Mouse (Mus musculus): ENCODE measurements around the gene Poc1b. TPM values are rescaled to one million over a fixed set of nuclear protein-coding genes. Genes with fewer than 3 reads are reported as not detected.

The Poc1b gene
- polyA plus RNA-seq, 1 experiment from 2014 or later, result 6.7 TPM

- no peak for ATAC-seq (ENCODE audit: low FRiP score, low TSS enrichment)
- Histone ChIP-seq H3K27me3 (ENCODE audit: control insufficient read depth, insufficient read depth, low read length) (no peaks in the 10 kb centered on the region), H3K27ac (replicated peaks) (no peak overlapping the region), H3K4me2 (replicated peaks; ENCODE audit: low read depth) (no peak overlapping the region), H3K4me1 (replicated peaks; ENCODE audit: control insufficient read depth, insufficient read depth) (no peaks in the 10 kb centered on the region), H3K36me3 (ENCODE audit: control insufficient read depth, insufficient read depth, low read length) (no peaks in the 10 kb centered on the region), H3K4me3 (ENCODE audit: low read depth, low read length) (no peak overlapping the region), H3K9ac (ENCODE audit: low read length) (no peak overlapping the region), H3K9me3 (ENCODE audit: control insufficient read depth, low read length) (no peaks in the 10 kb centered on the region)
- DNase-seq (ENCODE audit: low spot score), result no peak
- TF ChIP-seq CTCF (IDR thresholded peaks at IDR 0.05; ENCODE audit: low read depth) (no peak), EP300 (optimal IDR thresholded peaks at IDR 0.05) (no peak)
- 84% methylated on average over 4 of the region's 4 CpGs for WGBS
Measured at GRCm38 (mm10) chr10:99179566-99179965, 72.7 kb downstream of the Poc1b start.

DNA sequence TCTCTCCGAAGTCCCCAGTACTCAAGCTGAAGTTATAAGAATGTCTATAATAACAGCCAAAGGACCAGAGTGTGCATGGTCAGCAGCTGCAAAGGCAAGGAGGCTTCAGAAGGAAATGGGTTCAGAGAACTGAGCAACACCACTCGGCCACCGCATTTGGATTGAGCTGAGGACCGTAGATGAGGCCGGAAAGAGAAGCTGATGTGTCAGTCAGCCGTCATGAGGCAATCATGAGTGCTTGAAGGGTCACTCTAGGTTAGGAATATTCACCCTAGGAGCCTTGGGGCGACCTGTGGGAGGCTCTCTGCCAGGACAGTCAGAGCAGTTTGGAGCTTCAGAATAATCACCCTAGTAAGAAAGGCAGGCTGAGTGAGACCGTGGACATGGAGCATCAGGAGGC, 74.7 kb downstream of the Poc1b start:
- Histone ChIP-seq H3K4me3 (ENCODE audit: low read depth, low read length) (no peak overlapping the region), H3K27ac (replicated peaks) (no peak overlapping the region), H3K9ac (ENCODE audit: low read length) (no peak overlapping the region), H3K27me3 (ENCODE audit: control insufficient read depth, insufficient read depth, low read length) (no peaks in the 10 kb centered on the region), H3K9me3 (ENCODE audit: control insufficient read depth, low read length) (no peaks in the 10 kb centered on the region), H3K4me1 (replicated peaks; ENCODE audit: control insufficient read depth, insufficient read depth) (no peaks in the 10 kb centered on the region), H3K36me3 (ENCODE audit: control insufficient read depth, insufficient read depth, low read length) (no peaks in the 10 kb centered on the region), H3K4me2 (replicated peaks; ENCODE audit: low read depth) (no peak overlapping the region)
- WGBS, result 90% methylated on average over 8 of the region's 8 CpGs
- DNase-seq (ENCODE audit: low spot score), result no peak
- no peak for ATAC-seq (ENCODE audit: low FRiP score, low TSS enrichment)
- no peak for TF ChIP-seq CTCF (IDR thresholded peaks at IDR 0.05; ENCODE audit: low read depth)
- no peak for TF ChIP-seq EP300 (optimal IDR thresholded peaks at IDR 0.05)

- H3K4me3 ChIP-seq (ENCODE audit: low read depth, low read length), result no peak overlapping the region
- no peak overlapping the region for H3K4me2 ChIP-seq (replicated peaks; ENCODE audit: low read depth)
- no peak overlapping the region for H3K27ac ChIP-seq (replicated peaks)
- H3K27me3 ChIP-seq (ENCODE audit: control insufficient read depth, insufficient read depth, low read length), result no peaks in the 10 kb centered on the region
- 73% methylated on average over 5 of the region's 5 CpGs for WGBS
- H3K36me3 ChIP-seq (ENCODE audit: control insufficient read depth, insufficient read depth, low read length), result no peaks in the 10 kb centered on the region
- no peak overlapping the region for H3K9ac ChIP-seq (ENCODE audit: low read length)
- H3K4me1 ChIP-seq (replicated peaks; ENCODE audit: control insufficient read depth, insufficient read depth), result no peaks in the 10 kb centered on the region
- no peaks in the 10 kb centered on the region for H3K9me3 ChIP-seq (ENCODE audit: control insufficient read depth, low read length)
- DNase-seq (ENCODE audit: low spot score), result no peak
- no peak for TF ChIP-seq CTCF (IDR thresholded peaks at IDR 0.05; ENCODE audit: low read depth)
- no peak for TF ChIP-seq EP300 (optimal IDR thresholded peaks at IDR 0.05)
- no peak for ATAC-seq (ENCODE audit: low FRiP score, low TSS enrichment)
Measured at GRCm38 (mm10) chr10:99182107-99182506, 75.3 kb downstream of the Poc1b start.

GRCm38 (mm10) chr10:99188175-99188574, 81.3 kb downstream of the Poc1b start:
- ATAC-seq (ENCODE audit: low FRiP score, low TSS enrichment) (no peak), DNase-seq (ENCODE audit: low spot score) (no peak)
- Histone ChIP-seq H3K9ac (ENCODE audit: low read length) (no peak overlapping the region), H3K4me2 (replicated peaks; ENCODE audit: low read depth) (no peak overlapping the region), H3K4me1 (replicated peaks; ENCODE audit: control insufficient read depth, insufficient read depth) (no peaks in the 10 kb centered on the region), H3K9me3 (ENCODE audit: control insufficient read depth, low read length) (no peaks in the 10 kb centered on the region), H3K36me3 (ENCODE audit: control insufficient read depth, insufficient read depth, low read length) (no peaks in the 10 kb centered on the region), H3K4me3 (ENCODE audit: low read depth, low read length) (no peak overlapping the region), H3K27ac (replicated peaks) (no peak overlapping the region), H3K27me3 (ENCODE audit: control insufficient read depth, insufficient read depth, low read length) (no peaks in the 10 kb centered on the region)
- TF ChIP-seq EP300 (optimal IDR thresholded peaks at IDR 0.05), result no peak
- TF ChIP-seq CTCF (IDR thresholded peaks at IDR 0.05; ENCODE audit: low read depth), result no peak
- WGBS, result 94% methylated on average over 1 of the region's 1 CpGs

DNA sequence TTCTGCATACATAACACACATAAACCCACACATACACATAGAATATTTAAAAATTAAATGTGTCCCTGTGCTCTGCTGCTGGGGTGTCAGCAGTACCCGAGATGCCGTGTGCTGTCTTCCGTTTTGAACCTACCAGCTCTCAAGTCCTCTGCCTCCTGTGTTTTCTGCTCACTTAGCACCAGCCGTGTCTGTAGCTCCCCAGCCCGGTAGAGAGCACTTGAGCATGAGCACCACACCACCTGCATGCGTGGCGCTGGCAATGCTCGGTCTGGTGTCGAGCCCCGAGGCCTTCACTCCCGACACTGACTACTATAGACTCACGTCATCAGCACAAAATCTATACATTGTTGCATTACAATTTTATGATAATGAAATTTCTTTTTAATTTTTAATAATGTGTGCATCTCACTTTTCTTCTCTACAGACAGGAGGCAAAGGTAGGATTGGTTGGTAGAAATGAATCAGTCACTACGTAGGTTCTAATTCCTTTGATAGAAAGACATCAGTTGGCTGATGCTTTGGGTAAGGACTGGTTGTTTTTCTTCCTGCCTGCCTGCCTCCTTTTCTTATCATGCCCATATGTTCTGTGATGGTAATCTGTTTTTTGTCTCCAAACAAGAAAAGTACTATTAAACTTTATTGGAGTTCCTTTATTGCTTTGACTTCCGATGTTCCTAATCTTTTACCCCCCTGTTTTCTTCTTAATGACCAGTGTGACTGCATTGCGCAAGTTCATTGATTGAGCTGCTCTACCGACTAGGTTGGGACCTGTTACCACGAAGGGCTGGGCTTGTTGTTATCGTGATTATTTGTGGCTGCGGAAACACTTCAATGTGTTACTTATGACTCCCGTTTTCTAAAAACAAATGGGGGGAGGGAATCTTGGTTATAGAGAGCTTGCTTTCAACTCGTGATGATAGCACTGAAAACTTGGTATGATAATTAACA, 82.1 kb downstream of the Poc1b start:
- DNase-seq (ENCODE audit: low spot score), result no peak
- H3K27ac ChIP-seq (replicated peaks), result no peak overlapping the region
- H3K9me3 ChIP-seq (ENCODE audit: control insufficient read depth, low read length), result no peaks in the 10 kb centered on the region
- 87% methylated on average over 21 of the region's 21 CpGs for WGBS
- no peak for TF ChIP-seq EP300 (optimal IDR thresholded peaks at IDR 0.05)
- TF ChIP-seq CTCF (IDR thresholded peaks at IDR 0.05; ENCODE audit: low read depth), result no peak
- no peaks in the 10 kb centered on the region for H3K36me3 ChIP-seq (ENCODE audit: control insufficient read depth, insufficient read depth, low read length)
- no peaks in the 10 kb centered on the region for H3K27me3 ChIP-seq (ENCODE audit: control insufficient read depth, insufficient read depth, low read length)
- H3K4me3 ChIP-seq (ENCODE audit: low read depth, low read length), result no peak overlapping the region
- H3K4me1 ChIP-seq (replicated peaks; ENCODE audit: control insufficient read depth, insufficient read depth), result no peaks in the 10 kb centered on the region
- H3K9ac ChIP-seq (ENCODE audit: low read length), result no peak overlapping the region
- no peak for ATAC-seq (ENCODE audit: low FRiP score, low TSS enrichment)
- no peak overlapping the region for H3K4me2 ChIP-seq (replicated peaks; ENCODE audit: low read depth)

- ATAC-seq (ENCODE audit: low FRiP score, low TSS enrichment), result peak; percentile 42; the same call in 1 of the 2 replicates
- H3K4me3 ChIP-seq (ENCODE audit: low read depth, low read length), result no peak overlapping the region
- no peaks in the 10 kb centered on the region for H3K36me3 ChIP-seq (ENCODE audit: control insufficient read depth, insufficient read depth, low read length)
- no peaks in the 10 kb centered on the region for H3K9me3 ChIP-seq (ENCODE audit: control insufficient read depth, low read length)
- 55% methylated on average over 3 of the region's 3 CpGs for WGBS
- H3K27ac ChIP-seq (replicated peaks), result no peak overlapping the region
- TF ChIP-seq CTCF (IDR thresholded peaks at IDR 0.05; ENCODE audit: low read depth) (peak; percentile 76), EP300 (optimal IDR thresholded peaks at IDR 0.05) (no peak)
- H3K27me3 ChIP-seq (ENCODE audit: control insufficient read depth, insufficient read depth, low read length), result no peaks in the 10 kb centered on the region
- H3K9ac ChIP-seq (ENCODE audit: low read length), result no peak overlapping the region
- peak; percentile 33 for DNase-seq (ENCODE audit: low spot score)
- H3K4me2 ChIP-seq (replicated peaks; ENCODE audit: low read depth), result no peak overlapping the region
- H3K4me1 ChIP-seq (replicated peaks; ENCODE audit: control insufficient read depth, insufficient read depth), result no peaks in the 10 kb centered on the region
Measured at GRCm38 (mm10) chr10:99190798-99191197, 84.0 kb downstream of the Poc1b start.
